Mouse (Mus musculus) stomach, postnatal 0 days (tissue): ENCODE data around the gene Als2. TPM values are rescaled to one million over a fixed set of nuclear protein-coding genes. Genes with fewer than 3 reads are reported as not detected.

Source experiments
- ATAC-seq: fragments of 200-750 bp; cut with Nextera tagmentation; 2 replicates; pipeline ENCODE4 v1.8.0; 2017; ENCODE audit not compliant: low FRiP score, low TSS enrichment
- DNase-seq: peaks from one replicate; pipeline ENCODE4 v3.0.0-alpha.2; 2016; ENCODE audit warnings: low spot score
- H3K27ac ChIP-seq: fragments of 300-500 bp; sonication (generic); replicated peaks from 2 replicates; pipeline ENCODE4 v1.5.1; 2014; ENCODE audit warnings: mild to moderate bottlenecking, control low read depth
- H3K27me3 ChIP-seq: fragments of 300-500 bp; sonication (generic); 2 replicates; pipeline ENCODE4 v1.6.1; 2014; ENCODE audit warnings: low read length; ENCODE audit not compliant: control insufficient read depth, insufficient read depth
- H3K36me3 ChIP-seq: fragments of 300-500 bp; sonication (generic); 2 replicates; pipeline ENCODE4 v1.6.1; 2014; ENCODE audit warnings: low read length, mixed read lengths; ENCODE audit not compliant: control insufficient read depth, insufficient read depth
- H3K4me1 ChIP-seq: fragments of 300-500 bp; sonication (generic); replicated peaks from 2 replicates; pipeline ENCODE4 v1.6.1; 2014; ENCODE audit warnings: antibody characterized with exemption; ENCODE audit not compliant: control insufficient read depth, insufficient read depth
- H3K4me2 ChIP-seq: fragments of 300-500 bp; sonication (generic); replicated peaks from 2 replicates; pipeline ENCODE4 v1.6.1; 2014; ENCODE audit warnings: low read depth, mild to moderate bottlenecking, control low read depth, moderate library complexity
- H3K4me3 ChIP-seq: fragments of 300-500 bp; sonication (generic); 2 replicates; pipeline ENCODE4 v1.5.1; 2014; ENCODE audit warnings: low read depth, low read length, control low read depth
- H3K9ac ChIP-seq: fragments of 300-500 bp; sonication (generic); 2 replicates; pipeline ENCODE4 v1.6.1; 2014; ENCODE audit warnings: mild to moderate bottlenecking, low read length, control low read depth, mixed read lengths
- H3K9me3 ChIP-seq: fragments of 300-500 bp; sonication (generic); 2 replicates; pipeline ENCODE4 v1.6.1; 2016; ENCODE audit warnings: low read length; ENCODE audit not compliant: control insufficient read depth
- CTCF ChIP-seq: IDR thresholded peaks from 2 replicates; pipeline ENCODE4 v1.5.1; 2016; ENCODE audit warnings: antibody characterized with exemption, low read depth, mild to moderate bottlenecking, moderate library complexity
- EP300 ChIP-seq: optimal IDR thresholded peaks from 2 replicates; pipeline ENCODE3; 2016; ENCODE audit warnings: antibody characterized with exemption
- WGBS: fragments of 180-500 bp; shearing (Covaris S2); extraction: QIAGEN DNeasy Blood & Tissue Kit; methylation state at CpG from one replicate; pipeline ENCODE4 v1.1.7; 2014; 5-methylcytosine and 5-hydroxymethylcytosine counted together
- polyA plus RNA-seq: library from polyadenylated mRNA; unstranded; fragments of >200 nt; fragmentation: Nextera tagmentation; extraction: Ambion mirVana; gene quantifications from 2 replicates; pipeline ENCODE4 v1.2.1, GENCODE M21; 2015

Gene Als2
- polyA plus RNA-seq, result 3.4 and 3.6 TPM in 2 replicates

DNA sequence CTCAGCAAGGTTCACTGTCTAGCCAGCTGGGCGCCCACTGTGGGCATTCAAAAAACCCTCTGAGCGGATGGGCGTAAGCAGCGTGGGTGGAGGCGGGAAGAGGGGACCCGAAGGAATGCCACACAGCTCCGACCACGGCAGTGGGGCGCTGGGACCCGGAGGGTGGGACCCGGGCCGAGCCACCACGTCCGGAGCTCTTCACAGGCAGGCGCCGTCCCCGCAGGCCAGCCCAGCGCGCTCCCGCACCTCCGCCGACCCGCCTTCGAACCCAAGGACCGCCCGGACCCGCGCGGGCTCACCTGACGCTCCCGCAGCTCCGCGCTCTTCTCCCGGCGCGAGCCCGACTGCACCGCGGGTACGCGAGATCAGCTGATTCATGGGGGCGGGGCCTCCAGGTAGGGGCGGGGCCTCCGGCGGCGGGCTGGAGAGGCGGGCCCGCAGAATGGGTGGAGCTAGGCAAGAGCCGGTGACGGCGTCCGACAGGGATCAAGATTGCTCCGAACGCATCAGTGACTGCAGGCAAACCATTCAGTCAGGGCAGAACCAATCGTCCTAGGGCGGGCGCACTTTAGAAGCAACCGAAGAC lies at the start of gene Als2:
Als2 (minus strand) TSS at position 376 of the 586 bp plus-strand sequence.
- DNase-seq, result peak; percentile 100
- Histone ChIP-seq H3K27me3 (no peaks in the 10 kb centered on the region), H3K4me1 (no peaks in the 10 kb centered on the region), H3K4me3 (peak within 1 kb of the TSS; percentile 87), H3K36me3 (no peaks in the 10 kb centered on the region), H3K9ac (peak within 1 kb of the TSS; percentile 86), H3K4me2 (peak within 1 kb of the TSS; percentile 87), H3K27ac (peak within 1 kb of the TSS; percentile 73; the same call in 1 of the 2 replicates), H3K9me3 (no peaks in the 10 kb centered on the region)
- peak; percentile 98 for ATAC-seq
- no peak for TF ChIP-seq EP300
- TF ChIP-seq CTCF, result peak; percentile 23; the same call in 1 of the 2 replicates
- WGBS, result under 1% methylated on average over 46 of the region's 58 CpGs

GRCm38 (mm10) chr1:59286316-59286850 lies 49.4 kb upstream of the Als2 start:
- Histone ChIP-seq H3K4me1 (no peaks in the 10 kb centered on the region), H3K36me3 (no peaks in the 10 kb centered on the region), H3K4me2 (no peak overlapping the region), H3K9me3 (no peaks in the 10 kb centered on the region), H3K27ac (no peak overlapping the region), H3K27me3 (no peaks in the 10 kb centered on the region), H3K4me3 (no peak overlapping the region), H3K9ac (no peak overlapping the region)
- TF ChIP-seq CTCF, result peak; percentile 52
- TF ChIP-seq EP300, result no peak
- DNase-seq (no peak), ATAC-seq (no peak)
- 71% methylated on average over 13 of the region's 13 CpGs for WGBS

GRCm38 (mm10) chr1:59285880-59286279 lies 48.8 kb upstream of the Als2 start:
- ATAC-seq (no peak), DNase-seq (no peak)
- Histone ChIP-seq H3K36me3 (no peaks in the 10 kb centered on the region), H3K4me1 (no peaks in the 10 kb centered on the region), H3K27ac (no peak overlapping the region), H3K9me3 (no peaks in the 10 kb centered on the region), H3K4me2 (no peak overlapping the region), H3K27me3 (no peaks in the 10 kb centered on the region), H3K4me3 (no peak overlapping the region), H3K9ac (no peak overlapping the region)
- TF ChIP-seq EP300 (no peak), CTCF (no peak)
- WGBS, result 79% methylated on average over 5 of the region's 5 CpGs

DNA sequence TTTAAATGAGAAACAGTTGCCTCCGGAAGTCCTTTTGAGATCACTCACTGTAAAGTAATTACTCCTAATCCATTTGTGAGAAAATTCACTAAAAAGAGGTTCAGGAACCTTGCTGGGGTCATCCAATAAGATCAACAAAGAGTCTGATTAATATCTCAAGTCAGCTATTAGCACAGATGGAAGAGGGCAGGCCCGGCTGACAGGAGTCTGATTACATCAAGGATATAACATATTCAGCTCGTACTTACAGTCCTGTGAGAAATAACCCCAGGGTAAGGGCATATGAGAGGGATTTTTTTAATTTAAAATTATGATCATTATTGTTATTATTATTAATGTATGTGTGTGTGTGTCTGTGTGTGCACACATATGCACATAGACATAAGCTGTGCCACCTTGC lies 35.2 kb upstream of the Als2 start:
- ATAC-seq, result no peak
- no peak overlapping the region for H3K27ac ChIP-seq

DNA sequence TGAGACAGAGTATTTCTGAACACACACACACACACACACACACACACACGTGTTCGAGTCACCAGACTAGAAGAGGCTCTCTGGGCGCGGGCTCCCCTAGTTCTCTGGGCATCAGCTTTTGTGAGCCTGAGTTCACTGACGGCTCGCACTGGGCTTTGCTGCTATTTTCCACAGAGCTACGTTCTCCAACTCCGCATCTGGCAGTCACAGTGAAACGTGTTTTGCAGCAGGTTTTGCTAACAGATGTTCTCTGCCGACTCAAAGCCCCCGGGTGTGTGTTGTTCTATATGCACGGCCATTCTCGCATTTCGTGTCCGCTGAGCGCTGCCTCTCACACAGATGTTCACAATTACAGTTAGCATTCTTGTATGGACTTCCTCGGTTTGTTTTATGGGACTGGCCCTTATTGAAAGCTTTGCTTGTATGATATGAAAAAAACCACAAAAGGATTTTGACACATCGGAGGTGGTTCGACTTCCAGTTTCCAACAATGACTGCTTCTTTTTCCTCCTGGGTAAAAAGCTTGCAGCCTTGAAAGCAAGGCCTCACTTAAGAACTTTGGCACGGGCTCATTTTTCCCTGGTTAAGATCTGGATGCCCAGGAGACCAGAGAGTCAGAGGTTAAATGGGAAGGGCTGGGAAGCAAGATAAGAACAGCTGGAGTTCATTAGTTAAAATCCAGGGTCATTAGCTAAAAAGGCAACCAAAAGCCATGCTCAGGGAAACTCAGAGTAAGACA lies 33.1 kb upstream of the Als2 start:
- no peak for DNase-seq
- Histone ChIP-seq H3K4me1 (no peaks in the 10 kb centered on the region), H3K36me3 (no peaks in the 10 kb centered on the region), H3K9me3 (no peaks in the 10 kb centered on the region), H3K27me3 (no peaks in the 10 kb centered on the region), H3K4me3 (no peak overlapping the region), H3K4me2 (peak overlapping the region; percentile 34; the same call in 1 of the 2 replicates), H3K27ac (no peak overlapping the region), H3K9ac (no peak overlapping the region)
- ATAC-seq, result no peak
- TF ChIP-seq EP300 (no peak), CTCF (no peak)
- 29% methylated on average over 20 of the region's 20 CpGs for WGBS

More for the DNA sequence above, 35.2 kb upstream of the Als2 start:
- Histone ChIP-seq H3K9me3 (no peaks in the 10 kb centered on the region), H3K9ac (no peak overlapping the region), H3K27me3 (no peaks in the 10 kb centered on the region), H3K4me2 (no peak overlapping the region), H3K4me1 (no peaks in the 10 kb centered on the region), H3K4me3 (no peak overlapping the region), H3K36me3 (no peaks in the 10 kb centered on the region)
- 70% methylated on average over 3 of the region's 3 CpGs for WGBS
- DNase-seq, result no peak
- TF ChIP-seq CTCF, result no peak
- no peak for TF ChIP-seq EP300

DNA sequence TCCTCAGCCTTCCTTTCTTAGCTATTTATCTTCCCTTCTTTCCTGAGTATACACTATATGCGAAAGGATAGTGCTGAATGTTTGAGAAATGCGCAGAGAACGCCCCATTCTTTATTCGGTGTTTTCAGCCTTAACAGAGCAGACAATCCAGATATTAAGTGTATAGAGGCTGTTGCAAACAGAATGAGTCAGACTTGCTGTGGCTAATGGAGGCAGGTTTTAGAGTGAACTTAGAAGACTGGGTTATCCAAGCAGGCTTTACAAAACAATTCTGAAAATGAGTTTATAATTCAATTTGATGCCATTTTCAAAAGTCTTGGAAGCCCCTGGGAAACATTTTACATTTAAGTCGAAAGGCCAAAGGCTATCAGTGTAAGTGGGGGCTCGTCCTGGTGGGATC lies 32.4 kb upstream of the Als2 start:
- Histone ChIP-seq H3K4me3 (no peak overlapping the region), H3K9me3 (no peaks in the 10 kb centered on the region), H3K36me3 (no peaks in the 10 kb centered on the region), H3K4me1 (no peaks in the 10 kb centered on the region), H3K27ac (no peak overlapping the region), H3K27me3 (no peaks in the 10 kb centered on the region), H3K4me2 (no peak overlapping the region), H3K9ac (no peak overlapping the region)
- DNase-seq (no peak), ATAC-seq (no peak)
- no peak for TF ChIP-seq EP300
- no peak for TF ChIP-seq CTCF
- WGBS, result 75% methylated on average over 6 of the region's 6 CpGs
